Mouse (Mus musculus) R1 (cell line): ENCODE measurements around the gene Celf2.
A peak's percentile ranks its signal among the peaks of the same experiment; 100 is the strongest.
"Not testable (repeated sequence)": the region's sequence is repeated elsewhere in the genome, so short reads cannot be mapped to it uniquely, and the experiment has no call there.

Source experiments
- DNase-seq: peaks from one replicate; pipeline ENCODE4 v3.0.0-alpha.2; 2018; ENCODE audit warnings: low read depth, low spot score

Celf2 gene

DNA sequence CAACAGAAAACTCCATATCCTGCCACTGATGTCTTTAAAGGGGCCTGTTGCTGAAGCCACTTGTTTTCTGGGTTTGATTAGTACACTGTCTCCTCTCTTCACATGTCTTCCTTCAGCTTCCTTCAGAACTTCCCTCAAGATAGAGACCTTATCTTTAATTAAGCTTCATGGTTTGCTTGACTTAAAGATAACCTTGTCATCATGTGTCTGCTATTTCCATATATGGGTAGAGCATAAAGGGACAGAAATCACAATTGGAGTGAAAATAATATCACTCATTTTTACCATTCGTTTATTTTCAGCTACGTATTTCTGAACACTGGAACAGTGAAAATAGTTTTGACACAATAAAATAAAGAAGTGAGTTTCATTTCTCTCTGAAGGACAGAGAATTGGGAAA, 905.0 kb downstream of the Celf2 start:
- no peak for DNase-seq

GRCm38 (mm10) chr2:6603880-6604279, 905.5 kb downstream of the Celf2 start:
- DNase-seq, result peak; percentile 32

DNA sequence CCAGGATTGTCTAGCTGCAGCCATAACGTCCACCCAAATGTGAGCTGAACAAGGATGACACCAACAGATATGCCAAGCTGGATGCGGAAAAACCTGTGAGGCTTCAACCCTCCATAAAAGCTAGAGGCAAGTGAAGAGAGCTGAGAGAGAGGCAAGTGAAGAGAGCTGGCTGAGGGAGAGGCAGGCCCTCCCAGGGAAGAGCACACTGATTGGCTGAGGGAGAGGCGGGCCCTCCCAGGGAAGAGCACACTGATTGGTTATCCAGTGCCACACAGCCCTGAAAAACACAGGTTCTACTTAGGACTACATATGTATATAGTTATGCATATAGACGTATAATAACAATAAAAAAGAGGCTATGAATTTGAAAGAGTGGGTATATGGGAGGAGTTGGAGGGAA, 907.2 kb downstream of the Celf2 start:
- DNase-seq, result peak; percentile 7

- no peak for DNase-seq
These were observed 910.5 kb downstream of the Celf2 start for GRCm38 (mm10) chr2:6598879-6599167.

DNA sequence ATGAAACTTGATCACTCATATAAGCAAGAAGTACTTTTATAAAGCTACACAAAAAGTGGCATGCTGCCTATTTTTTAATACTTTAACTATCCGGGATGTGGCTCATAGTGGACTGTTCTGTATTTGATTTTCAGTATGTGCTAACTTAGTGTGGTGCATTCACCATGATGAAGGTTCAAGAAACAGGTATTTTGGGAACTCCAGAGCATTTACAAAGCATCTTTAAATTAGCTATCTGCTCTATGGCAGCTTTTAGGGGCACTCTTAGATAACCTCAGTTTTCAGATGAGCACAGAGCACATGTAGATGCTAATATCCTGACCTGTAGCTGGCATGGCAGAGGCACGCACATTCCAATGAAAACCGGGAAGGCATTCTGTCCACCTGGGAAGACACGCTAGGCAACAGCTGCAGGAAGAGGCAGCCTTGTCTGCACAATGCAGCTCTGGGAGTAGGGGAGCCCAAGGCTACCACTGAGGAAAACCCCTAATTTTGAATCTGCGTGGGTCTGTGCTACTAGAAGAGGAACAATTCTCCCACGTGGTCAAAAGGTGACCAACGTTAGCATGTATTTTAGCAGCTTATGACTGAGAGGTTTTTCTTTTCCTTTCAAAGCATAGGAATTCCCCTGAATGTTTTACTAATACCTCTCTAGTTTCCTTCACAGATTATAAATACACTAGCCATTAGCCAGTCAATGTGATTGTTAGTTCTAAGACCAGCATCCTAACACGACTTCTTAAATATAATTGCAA, 911.1 kb downstream of the Celf2 start:
- no peak for DNase-seq

- peak; percentile 34 for DNase-seq
These were observed 914.6 kb downstream of the Celf2 start for GRCm38 (mm10) chr2:6594736-6595135.

- peak; percentile 20 for DNase-seq
These were observed 915.2 kb downstream of the Celf2 start for GRCm38 (mm10) chr2:6594160-6594559.

DNA sequence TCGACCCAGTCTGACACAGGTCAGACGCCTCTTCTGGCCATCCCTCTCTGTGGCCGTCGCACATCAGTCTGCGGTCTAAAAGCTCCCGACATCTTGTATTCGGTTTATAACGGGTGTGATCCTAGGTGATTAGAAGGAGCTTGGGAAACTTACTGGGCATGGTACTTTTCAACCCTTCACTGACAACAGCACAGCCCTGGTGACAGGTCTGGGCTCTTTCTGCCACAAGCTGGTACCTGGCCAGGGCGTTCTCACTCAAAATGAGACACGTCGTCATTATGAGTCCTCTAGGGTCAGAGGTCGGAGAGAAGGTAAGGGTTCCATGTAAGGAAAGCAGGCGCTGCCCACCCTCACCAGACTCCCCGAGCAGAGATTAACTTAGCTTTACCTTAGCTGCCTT, 915.6 kb downstream of the Celf2 start:
- no peak for DNase-seq

DNA sequence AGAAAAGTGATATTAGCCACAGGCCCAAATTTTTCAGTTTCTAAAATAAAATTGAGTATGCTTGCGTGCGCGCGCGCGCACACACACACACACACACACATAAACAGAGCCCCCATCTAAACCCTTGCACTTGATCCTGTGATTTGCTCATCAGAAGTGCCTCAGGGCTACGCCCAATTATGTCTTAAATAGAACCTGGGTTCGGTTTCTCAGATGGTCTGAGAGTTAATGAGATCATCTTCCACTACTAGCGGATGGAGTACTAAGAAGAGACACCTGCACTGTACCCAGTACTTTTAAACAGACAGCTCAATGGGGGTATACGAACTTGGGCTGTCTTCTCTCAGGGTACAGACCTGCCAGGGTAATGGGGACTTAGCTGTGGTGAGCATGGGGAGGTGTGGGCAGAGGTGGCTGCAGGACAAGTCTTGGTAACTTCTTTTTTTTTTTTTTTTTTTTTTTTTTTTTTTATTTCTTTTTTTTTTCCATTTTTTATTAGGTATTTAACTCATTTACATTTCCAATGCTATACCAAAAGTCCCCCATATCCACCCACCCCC, 923.2 kb downstream of the Celf2 start:
- DNase-seq, result no peak

- DNase-seq, result no peak
These were observed 924.2 kb downstream of the Celf2 start for GRCm38 (mm10) chr2:6585069-6585754.

- no peak for DNase-seq
These were observed 926.7 kb downstream of the Celf2 start for GRCm38 (mm10) chr2:6582711-6583110.

DNA sequence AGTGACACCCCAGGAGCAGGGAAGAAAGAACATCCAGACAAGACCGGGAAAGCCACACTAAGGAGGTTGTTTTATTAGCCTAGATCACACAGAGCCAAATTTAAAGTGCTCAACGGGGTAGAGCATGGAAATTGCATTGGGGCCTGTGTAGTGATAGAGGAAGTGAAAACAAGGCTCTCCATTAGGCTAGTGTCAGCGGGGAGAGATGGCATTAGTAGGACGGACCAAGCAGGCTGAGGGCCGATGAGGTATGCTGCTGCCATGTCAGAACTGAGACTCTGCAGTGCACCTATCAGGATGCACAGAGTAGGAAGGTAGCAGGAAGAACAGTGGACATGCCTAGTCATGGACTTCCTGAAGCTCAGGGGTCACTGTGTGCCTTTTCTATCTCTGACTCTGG, 929.3 kb downstream of the Celf2 start:
- no peak for DNase-seq

DNA sequence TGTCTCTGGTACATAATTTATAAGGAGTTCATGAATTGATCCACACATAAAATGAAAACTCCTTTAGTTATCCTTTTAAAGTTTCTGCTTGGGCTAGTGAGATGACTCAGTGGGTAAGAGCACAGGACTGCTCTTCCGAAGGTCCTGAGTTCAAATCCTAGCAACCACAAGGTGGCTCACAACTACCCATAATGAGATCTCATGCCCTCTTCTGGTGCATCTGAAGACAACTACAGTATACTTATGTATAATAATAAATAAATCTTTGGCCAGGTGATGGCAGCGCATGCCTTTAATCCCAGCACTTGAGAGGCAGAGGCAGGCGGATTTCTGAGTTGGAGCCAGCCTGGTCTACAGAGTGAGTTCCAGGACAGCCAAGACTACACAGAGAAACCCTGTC, 934.0 kb downstream of the Celf2 start:
- DNase-seq, result not testable (repeated sequence)

DNA sequence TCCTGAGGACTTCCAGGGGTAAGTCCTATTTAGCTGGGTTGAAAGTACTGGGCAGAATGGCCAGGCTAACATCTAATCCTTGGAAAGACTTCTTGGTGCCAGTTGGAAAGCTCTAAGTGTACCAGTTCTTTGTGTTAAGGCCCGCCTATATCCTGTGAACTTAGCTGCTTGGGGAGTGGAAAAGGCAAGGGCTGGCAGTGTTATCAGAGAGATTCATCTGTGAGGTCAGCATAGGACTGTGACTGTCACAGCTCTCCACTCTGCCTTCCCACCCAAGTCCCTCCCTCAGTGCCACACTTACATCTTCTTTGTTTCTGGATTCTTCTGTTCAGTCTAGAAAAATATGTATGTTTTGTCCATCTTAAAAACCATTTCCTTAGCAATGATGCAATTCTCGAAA, 935.7 kb downstream of the Celf2 start:
- no peak for DNase-seq

DNA sequence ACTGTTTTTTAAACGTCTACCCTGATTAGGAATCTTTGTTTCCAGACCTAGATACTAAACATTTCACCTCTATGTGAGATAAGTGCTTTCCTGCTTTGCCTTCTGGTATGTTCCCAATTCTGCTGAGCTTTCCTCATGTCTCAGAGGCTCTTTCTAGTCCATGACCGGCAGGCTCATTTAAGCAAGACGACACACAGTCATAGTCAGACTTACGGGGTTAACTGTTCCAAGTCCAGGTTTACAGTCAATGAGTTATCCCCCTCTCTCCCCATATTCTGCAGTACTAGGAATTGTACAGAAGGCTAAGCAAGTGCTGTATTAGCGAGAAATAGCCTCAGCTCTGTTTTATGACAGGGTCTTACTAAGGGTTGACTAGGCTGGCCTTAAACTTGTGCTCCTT, 936.4 kb downstream of the Celf2 start:
- no peak for DNase-seq

GRCm38 (mm10) chr2:6569040-6569542, 940.3 kb downstream of the Celf2 start:
- DNase-seq, result no peak

DNA sequence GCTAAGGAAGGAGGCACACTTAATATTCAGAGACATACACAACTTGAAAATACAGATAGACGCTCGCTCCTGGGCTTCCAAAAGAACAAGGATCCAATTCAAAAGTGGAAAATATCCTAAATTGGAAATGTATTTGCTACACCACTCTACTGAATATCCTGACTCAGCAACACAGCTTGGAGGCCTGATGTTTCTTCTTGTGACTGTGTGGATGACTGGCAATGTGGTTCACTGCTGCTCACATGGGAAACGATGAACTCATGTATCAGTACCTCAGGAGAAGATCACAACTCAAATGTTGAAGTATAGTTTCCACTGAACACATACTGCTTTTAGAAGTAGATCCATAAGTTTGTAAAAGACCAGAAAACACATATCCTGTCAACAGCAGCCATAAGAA, 944.2 kb downstream of the Celf2 start:
- no peak for DNase-seq

GRCm38 (mm10) chr2:6561337-6561736, 948.0 kb downstream of the Celf2 start:
- DNase-seq, result no peak

GRCm38 (mm10) chr2:6560802-6561201, 948.6 kb downstream of the Celf2 start:
- DNase-seq, result no peak

- DNase-seq, result no peak
These were observed 949.8 kb downstream of the Celf2 start for GRCm38 (mm10) chr2:6559581-6559980.

- DNase-seq, result no peak
These were observed 950.8 kb downstream of the Celf2 start for GRCm38 (mm10) chr2:6558303-6559254.

- DNase-seq, result no peak
These were observed 951.6 kb downstream of the Celf2 start for GRCm38 (mm10) chr2:6557749-6558148.
